Mouse (Mus musculus) G1E (cell line): ENCODE measurements around the gene Polr2c. TPM values are rescaled to one million over a fixed set of nuclear protein-coding genes. Genes with fewer than 3 reads are reported as not detected.

Experiments
- ATAC-seq: 2 replicates; pipeline ENCODE4 v1.8.0; 2016; ENCODE audit warnings: mild to moderate bottlenecking; ENCODE audit not compliant: insufficient number of reproducible peaks, poor library complexity, low FRiP score, severe bottlenecking; ENCODE audit errors: extremely low read depth
- DNase-seq: peaks from one replicate; pipeline ENCODE4 v3.0.0; 2012; ENCODE audit warnings: low spot score
- H3K27me3 ChIP-seq: 2 replicates; pipeline ENCODE4 v1.6.1; 2012; ENCODE audit warnings: mild to moderate bottlenecking, low read length, inconsistent platforms; ENCODE audit not compliant: insufficient read depth
- H3K36me3 ChIP-seq: replicated peaks from 2 replicates; pipeline ENCODE3; 2012; ENCODE audit warnings: mild to moderate bottlenecking, inconsistent platforms
- H3K4me1 ChIP-seq: 2 replicates; pipeline ENCODE4 v1.6.1; 2012; ENCODE audit warnings: low read depth, low read length, inconsistent platforms, mixed read lengths; ENCODE audit not compliant: insufficient read depth
- H3K4me3 ChIP-seq: 2 replicates; pipeline ENCODE4 v1.5.1; 2012; ENCODE audit warnings: low read depth, mild to moderate bottlenecking, inconsistent platforms, low read length, moderate library complexity, mixed read lengths
- H3K9me3 ChIP-seq: replicated peaks from 2 replicates; pipeline ENCODE4 v1.6.1; 2012; ENCODE audit warnings: inconsistent platforms
- CTCF ChIP-seq: IDR thresholded peaks from 2 replicates; pipeline ENCODE4 v1.5.1; 2012; ENCODE audit warnings: low read depth, low read length, inconsistent platforms, mixed read lengths
- GATA1 ChIP-seq: IDR thresholded peaks from 2 replicates; pipeline ENCODE4 v1.6.1; 2012; ENCODE audit warnings: borderline replicate concordance, low read length, inconsistent platforms, mixed read lengths
- GATA2 ChIP-seq: IDR thresholded peaks from 2 replicates; pipeline ENCODE4 v1.6.1; 2012; ENCODE audit warnings: low read depth, low read length, inconsistent platforms, borderline replicate concordance
- POLR2AphosphoS5 ChIP-seq: IDR thresholded peaks from 2 replicates; pipeline ENCODE4 v1.6.1; 2012; ENCODE audit warnings: low read depth, low read length, inconsistent platforms; ENCODE audit not compliant: insufficient replicate concordance
- TAL1 ChIP-seq: conservative IDR thresholded peaks from 2 replicates; pipeline ENCODE4 v1.6.1; 2012; ENCODE audit warnings: low read depth, low read length, inconsistent platforms, mixed read lengths
- polyA plus RNA-seq: library from polyadenylated mRNA; stranded (reverse); fragments of >175 nt; gene quantifications from 2 replicates; pipeline ENCODE4 v1.2.3, GENCODE M21; 2012
- total RNA-seq, 2 experiments: library from RNA; stranded (forward) in 1 of 2; stranded (reverse) in 1 of 2; fragments of 200-1000 nt in 1 of 2; fragments of >200 nt in 1 of 2; fragmentation: Nextera tagmentation in 1 of 2; gene quantifications; 2 replicates each; pipeline ENCODE4 v1.2.3; 2014 to 2017

The Polr2c gene
- total and polyA plus RNA-seq, 3 experiments, result 33.8 to 95.8 (median 66.1) TPM

- Histone ChIP-seq H3K4me3 (no peak overlapping the region), H3K36me3 (peaks cover 75% of the 10 kb centered on the region), H3K9me3 (no peaks in the 10 kb centered on the region), H3K27me3 (no peaks in the 10 kb centered on the region; the same call in 1 of the 2 replicates), H3K4me1 (peaks cover 84% of the 10 kb centered on the region)
- peak; percentile 55; the same call in 1 of the 2 replicates for ATAC-seq
- DNase-seq, result peak; percentile 67
- TF ChIP-seq CTCF (peak; percentile 84), GATA1 (no peak)
Observed at GRCm38 (mm10) chr8:94861352-94861910, 4.2 kb downstream of the Polr2c start.

DNA sequence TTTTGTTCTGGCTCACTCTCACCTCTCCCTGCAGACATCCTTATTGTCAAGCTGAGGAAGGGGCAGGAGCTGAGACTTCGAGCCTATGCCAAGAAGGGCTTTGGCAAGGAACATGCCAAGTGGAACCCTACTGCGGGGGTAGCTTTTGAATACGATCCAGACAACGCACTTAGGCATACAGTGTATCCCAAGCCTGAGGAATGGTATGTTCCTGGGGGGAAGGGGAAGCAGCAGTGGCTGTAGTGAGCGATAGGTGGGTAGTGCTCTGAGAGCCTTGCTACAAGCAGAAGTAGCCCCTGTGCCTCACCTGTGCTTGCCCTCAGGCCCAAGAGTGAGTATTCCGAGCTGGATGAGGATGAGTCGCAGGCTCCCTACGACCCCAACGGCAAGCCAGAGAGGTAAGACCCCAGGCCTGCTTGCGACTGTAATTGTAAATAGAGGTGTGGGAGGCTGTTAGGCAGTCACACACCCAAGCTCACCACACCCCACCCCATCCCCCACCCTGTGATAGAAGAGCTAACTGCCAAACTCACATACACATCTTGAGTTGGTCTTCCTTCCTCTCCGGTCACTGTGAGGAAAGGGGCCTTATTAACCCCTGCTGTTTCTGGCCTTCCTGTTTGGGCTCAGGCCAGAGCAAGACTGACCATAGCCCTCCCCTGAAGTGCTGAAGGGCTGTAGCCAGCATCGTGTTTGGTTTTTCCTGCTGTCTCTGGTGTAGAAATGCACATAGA lies 5.4 kb downstream of the Polr2c start:
- Histone ChIP-seq H3K27me3 (no peaks in the 10 kb centered on the region; the same call in 1 of the 2 replicates), H3K36me3 (peaks cover 86% of the 10 kb centered on the region), H3K4me3 (peak overlapping the region; percentile 42; the same call in 1 of the 2 replicates), H3K4me1 (peaks cover 89% of the 10 kb centered on the region), H3K9me3 (no peaks in the 10 kb centered on the region)
- DNase-seq (no peak), ATAC-seq (no peak)
- TF ChIP-seq CTCF (no peak), GATA2 (no peak)

DNA sequence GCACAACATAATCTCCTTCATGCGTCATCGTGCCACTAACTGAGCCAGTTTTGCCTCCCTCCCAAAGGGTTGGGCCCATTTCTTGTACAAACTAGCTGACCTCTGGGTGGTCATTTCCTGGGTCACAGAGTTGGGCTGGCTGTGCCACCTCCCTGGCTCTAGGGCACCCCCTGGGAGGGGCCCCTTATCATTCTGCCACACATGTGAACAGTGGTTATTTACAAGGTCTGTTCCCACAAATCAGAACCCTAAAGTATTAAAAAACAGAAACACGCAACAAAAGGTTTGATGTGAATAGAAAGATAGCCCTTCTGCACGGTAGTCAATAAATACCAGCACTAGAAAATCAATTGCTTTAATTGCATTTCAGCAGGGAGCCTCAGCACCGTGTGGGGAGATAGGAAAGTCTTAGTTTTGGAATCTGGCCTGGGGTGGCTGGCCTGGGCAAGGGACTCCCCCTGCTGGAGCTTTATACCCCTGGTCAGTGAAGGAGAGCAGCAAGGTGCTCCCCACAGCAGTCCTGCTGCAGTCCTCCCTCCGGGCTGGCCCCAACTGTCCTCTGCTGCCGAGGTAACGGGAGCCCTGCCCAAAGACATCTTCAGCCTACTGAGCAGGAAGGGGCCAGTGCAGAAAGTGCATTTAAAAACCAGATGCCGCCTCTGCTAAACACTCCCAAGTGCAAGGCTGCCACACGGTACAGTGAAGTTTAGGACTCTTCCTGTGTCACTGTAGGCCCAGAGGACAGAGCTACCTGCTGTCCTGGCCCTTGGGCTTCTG lies 6.8 kb downstream of the Polr2c start:
- TF ChIP-seq TAL1 (0 out of 2 replicates have a peak, but pooled peaks have one; percentile 25), CTCF (no peak)

DNA sequence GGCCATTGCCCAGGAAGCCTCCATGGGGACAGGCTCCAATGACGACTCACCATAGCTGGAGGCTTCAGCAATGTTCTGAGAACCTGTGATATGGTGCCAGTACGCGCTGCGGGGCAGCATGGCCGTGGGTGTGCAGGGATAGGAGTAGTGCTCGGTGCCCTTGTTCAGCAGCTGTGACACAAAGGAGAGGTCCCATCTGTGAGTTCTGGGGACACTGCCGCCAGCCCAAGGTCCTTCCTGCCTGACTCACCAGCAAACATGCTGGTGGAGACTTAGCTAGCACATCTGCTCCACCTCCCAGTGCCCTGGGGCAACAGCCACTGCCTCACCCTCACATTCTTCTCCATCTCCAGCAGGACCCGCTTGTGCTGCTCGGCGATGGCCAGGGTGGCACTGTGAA lies 8.0 kb downstream of the Polr2c start:
- H3K4me1 ChIP-seq, result peaks cover 86% of the 10 kb centered on the region
- H3K27me3 ChIP-seq, result peaks cover 19% of the 10 kb centered on the region
- peaks cover 73% of the 10 kb centered on the region for H3K36me3 ChIP-seq
- no peak for DNase-seq
- TF ChIP-seq GATA1 (no peak), TAL1 (no peak), CTCF (no peak), GATA2 (no peak), POLR2AphosphoS5 (no peak)
- no peaks in the 10 kb centered on the region for H3K9me3 ChIP-seq
- no peak overlapping the region; the same call in 1 of the 2 replicates for H3K4me3 ChIP-seq
- ATAC-seq, result no peak

More for the DNA sequence above, 6.8 kb downstream of the Polr2c start:
- H3K4me3 ChIP-seq, result peak overlapping the region; percentile 30; the same call in 1 of the 2 replicates
- no peaks in the 10 kb centered on the region for H3K9me3 ChIP-seq
- H3K27me3 ChIP-seq, result peaks cover 7% of the 10 kb centered on the region; the same call in 1 of the 2 replicates
- peaks cover 86% of the 10 kb centered on the region for H3K4me1 ChIP-seq
- DNase-seq, result no peak
- 0 out of 2 replicates have a peak, but pooled peaks have one; percentile 18 for ATAC-seq
- peaks cover 85% of the 10 kb centered on the region for H3K36me3 ChIP-seq

GRCm38 (mm10) chr8:94866921-94867320 lies 9.7 kb downstream of the Polr2c start:
- Histone ChIP-seq H3K9me3 (no peaks in the 10 kb centered on the region), H3K4me3 (no peak overlapping the region), H3K36me3 (peaks cover 57% of the 10 kb centered on the region), H3K27me3 (peaks cover 35% of the 10 kb centered on the region), H3K4me1 (peaks cover 89% of the 10 kb centered on the region)
- TF ChIP-seq POLR2AphosphoS5 (no peak), GATA1 (no peak), CTCF (no peak), GATA2 (no peak), TAL1 (no peak)
- no peak for DNase-seq
- no peak for ATAC-seq

- H3K4me3 ChIP-seq, result no peak overlapping the region
- no peak for ATAC-seq
Observed at GRCm38 (mm10) chr8:94869146-94869545, 11.9 kb downstream of the Polr2c start.

More at GRCm38 (mm10) chr8:94869146-94869545, 11.9 kb downstream of the Polr2c start:
- peaks cover 76% of the 10 kb centered on the region for H3K4me1 ChIP-seq
- peaks cover 38% of the 10 kb centered on the region for H3K36me3 ChIP-seq
- peaks cover 51% of the 10 kb centered on the region for H3K27me3 ChIP-seq
- no peak for DNase-seq
- TF ChIP-seq POLR2AphosphoS5 (no peak), GATA2 (no peak)
- H3K9me3 ChIP-seq, result no peaks in the 10 kb centered on the region
